Mouse (Mus musculus) layer of hippocampus, adult 18-20 months (tissue): ENCODE measurements at regions not wholly inside any gene's neighbourhood (a gene's known extent, or its start where the extent isn't known, plus 50 kb on each side); places are given as distances from the start of the nearest gene placed in this dataset.

Experiments used
- DNase-seq, 2 experiments: peaks; one replicate each; pipeline ENCODE4 v3.0.0; 2022; ENCODE audit warnings: low spot score in 2 of 2

DNA sequence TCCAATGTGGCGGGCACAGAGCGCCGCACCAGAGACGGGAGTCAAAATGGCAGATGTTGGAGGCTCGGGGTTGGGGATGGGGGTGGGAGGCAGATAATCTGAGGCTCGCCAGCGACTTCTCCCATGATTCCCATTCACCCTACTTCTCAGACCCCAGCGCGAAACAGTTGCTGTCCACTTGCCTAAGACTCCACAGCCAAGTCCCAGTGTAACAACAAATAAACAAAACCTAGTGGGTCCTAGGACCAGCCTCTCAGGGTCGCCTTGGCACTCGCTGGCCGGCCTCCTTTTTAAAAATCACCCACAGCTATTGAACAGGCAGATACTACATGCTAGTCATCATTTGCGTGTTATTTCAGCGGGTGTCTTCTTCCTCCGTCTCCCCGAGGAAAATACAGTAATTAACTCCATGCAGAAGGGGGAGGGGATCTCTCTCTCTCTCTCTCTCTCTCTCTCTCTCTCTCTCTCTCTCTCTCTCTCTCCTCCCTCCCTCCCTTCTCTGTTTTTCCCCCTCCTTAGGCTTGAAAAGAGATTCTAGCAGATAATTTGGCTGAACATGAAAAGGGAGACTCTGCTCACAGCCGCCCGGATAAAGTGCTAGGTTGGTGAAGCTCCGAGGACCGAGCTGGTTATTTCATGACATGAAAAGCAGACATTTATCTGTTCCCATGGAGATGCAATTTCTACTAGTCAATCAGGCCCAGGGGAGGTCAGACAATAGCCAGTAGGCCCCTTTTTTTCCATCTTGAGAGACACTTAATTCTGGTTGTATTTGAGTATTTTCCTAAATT is 71.9 kb upstream of the Zfp217 start:
- no peak for DNase-seq

DNA sequence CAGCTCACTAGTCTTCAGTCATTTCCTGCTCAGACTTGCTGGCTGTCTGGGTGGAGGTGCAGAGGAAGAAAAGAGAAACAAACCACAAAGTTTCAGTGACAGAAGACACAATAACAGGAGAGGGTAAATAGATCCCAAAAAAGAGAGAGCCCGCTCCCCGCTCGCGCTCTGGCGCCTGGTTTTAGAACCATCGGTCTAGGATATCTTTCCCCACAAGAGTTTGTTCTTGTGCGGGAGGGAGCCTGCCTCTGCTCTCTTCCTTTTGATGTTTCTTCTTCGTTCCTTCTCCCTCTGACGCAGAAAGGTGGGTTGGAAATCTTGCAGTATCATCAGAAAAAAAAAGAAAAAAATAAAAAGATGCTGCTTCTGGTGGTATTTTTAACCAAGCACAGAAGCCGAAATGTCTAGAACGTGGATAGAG is 71.3 kb upstream of the Zfp217 start:
- DNase-seq, result no peak

DNA sequence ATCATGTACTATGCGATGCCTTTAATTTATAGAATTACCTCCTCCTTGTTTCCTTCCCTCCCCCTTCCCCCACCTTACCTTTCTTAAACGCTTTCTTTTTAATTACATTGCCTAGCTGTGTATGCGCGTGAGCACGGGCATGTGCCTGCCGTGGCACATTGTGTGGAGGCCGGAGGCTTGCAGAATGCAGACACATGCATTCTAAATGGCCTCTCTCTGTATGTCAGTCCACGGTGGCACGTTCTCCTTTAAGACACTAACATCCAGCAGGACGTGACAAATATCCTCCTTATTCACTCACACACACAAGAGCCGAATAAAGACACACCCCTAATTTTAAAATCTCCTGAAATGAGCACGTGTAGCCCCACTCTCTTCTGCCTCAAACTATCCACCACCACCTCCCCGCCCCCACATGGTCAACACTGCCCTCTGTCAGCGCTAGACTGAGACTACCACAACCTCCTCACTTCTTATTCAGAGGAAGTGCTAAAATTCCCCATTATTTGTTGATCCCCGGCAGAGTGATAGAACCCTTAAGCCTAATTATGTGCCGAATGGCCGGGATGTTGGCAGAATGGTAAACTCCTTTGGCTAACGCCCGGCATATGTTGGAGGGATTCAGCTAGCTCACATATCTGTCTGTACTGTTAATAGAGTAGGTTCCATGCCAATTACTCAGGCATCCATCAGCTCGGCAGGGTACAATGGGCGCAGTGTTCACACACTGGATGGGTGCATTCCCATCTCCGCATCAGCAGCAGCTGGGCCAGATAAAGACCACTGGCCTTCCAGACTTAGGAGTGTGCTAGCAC is 70.5 kb upstream of the Zfp217 start:
- peak in 1 of 2 experiments; percentile 31 for DNase-seq

DNA sequence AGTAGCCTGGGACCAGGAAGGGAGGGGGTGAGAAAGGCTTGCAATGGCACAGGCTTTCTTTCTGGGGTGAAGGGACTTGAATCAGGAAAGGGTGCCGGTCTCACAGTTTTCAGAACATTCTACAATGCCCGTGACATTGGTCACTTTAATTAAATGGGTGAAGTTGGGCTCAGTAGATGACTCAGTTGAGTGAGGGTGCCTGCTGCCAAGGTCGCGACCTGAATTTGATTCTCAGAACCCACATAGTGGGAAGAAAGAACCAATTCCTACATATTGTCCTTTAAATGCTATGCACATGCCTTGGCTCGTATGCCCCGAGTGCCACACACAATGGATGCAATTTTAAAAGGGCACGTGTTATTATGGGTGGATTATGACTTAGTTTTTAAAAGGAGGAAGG is 68.4 kb upstream of the Zfp217 start:
- DNase-seq, result no peak

DNA sequence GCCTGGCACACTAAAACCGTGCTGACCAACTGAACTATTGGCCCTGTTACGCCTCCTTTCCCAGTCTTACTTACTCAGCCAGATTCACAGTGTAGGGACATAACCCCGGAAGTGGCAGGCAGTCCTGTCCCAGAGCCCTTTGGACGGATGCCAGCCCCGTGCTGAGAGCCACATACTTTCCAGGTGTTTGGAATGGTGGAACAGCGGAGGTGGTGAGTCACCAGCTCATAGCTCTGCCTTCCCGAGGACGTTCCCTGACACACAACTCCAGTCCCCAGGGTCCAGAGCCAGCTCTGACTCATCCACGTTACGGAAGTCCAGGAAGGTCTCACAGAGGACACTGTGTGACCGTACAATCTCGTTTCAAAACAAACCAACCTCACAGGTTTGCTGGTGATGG is 61.2 kb upstream of the Zfp217 start:
- DNase-seq, result no peak

DNA sequence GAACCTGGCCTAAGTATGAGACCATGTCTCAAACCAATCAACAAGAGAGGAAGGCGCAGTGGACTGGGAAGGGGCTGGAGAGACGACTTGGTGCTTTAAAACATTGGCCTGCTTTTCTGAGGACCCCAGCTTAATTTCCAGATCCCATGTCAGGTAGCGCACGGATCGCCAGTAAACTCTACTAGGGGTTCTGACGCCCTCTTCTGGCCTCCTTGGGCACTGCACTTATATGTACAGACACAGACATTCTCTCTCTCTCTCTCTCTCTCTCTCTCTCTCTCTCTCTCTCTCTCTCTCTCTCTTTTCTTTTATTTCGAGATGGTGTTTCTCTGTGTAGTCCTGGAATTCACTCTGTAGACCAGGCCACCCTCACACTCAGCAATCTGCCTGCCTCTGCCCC is 60.0 kb upstream of the Zfp217 start:
- no peak for DNase-seq

DNA sequence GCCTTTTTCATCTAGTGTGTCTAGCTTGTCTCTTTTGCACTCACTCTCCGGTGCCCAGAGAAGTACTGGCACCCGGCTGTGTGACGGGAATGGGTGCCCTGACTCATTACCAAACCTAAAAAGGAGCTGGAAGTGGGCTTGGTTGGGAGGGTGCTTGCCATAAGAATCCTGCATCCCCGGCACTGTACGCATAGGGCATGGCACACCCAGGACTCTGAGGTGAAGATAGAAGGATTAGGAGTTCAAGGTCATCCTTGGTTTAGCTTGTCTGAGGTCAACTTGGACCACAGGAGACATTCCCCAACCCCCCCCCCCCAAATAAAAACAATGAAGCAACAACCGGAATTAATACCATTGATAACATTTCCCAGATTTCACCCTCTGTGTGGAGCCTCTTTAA is 59.5 kb upstream of the Zfp217 start:
- DNase-seq, result no peak

DNA sequence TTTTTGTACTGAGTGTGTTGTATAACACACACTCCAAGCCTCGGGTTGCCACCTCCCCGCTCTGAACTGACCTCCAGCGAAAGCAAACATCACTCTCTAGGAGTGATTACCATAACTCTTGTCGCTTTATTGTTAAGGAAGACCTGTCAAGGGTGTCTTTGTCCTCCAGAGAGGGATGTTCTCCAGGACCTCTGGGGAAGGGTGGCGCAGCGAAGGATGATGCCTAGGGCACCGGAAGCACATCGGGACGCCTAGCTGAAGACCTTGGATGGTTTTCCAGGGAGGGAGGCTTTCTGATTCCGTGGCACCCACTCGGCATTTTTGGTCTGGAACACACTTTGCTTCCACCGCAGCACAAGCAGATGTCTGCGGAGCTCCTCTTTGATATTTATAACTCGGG is 59.0 kb upstream of the Zfp217 start:
- no peak for DNase-seq

DNA sequence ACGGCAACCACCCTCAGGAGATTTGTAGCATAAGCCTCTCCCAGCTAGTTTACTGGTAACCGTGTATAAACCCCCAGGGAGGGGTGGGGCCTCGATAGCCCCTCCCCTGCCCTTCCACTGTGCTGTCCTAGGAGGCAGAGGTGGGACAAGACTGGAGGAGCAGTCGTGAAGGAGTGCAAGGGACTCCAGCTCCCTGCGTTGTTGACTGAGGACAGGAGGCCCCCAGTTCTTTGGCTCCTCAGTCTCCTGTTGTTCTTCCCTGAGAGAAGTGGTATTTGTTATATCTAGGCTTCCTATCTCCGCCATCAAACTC is 58.5 kb upstream of the Zfp217 start:
- no peak for DNase-seq

DNA sequence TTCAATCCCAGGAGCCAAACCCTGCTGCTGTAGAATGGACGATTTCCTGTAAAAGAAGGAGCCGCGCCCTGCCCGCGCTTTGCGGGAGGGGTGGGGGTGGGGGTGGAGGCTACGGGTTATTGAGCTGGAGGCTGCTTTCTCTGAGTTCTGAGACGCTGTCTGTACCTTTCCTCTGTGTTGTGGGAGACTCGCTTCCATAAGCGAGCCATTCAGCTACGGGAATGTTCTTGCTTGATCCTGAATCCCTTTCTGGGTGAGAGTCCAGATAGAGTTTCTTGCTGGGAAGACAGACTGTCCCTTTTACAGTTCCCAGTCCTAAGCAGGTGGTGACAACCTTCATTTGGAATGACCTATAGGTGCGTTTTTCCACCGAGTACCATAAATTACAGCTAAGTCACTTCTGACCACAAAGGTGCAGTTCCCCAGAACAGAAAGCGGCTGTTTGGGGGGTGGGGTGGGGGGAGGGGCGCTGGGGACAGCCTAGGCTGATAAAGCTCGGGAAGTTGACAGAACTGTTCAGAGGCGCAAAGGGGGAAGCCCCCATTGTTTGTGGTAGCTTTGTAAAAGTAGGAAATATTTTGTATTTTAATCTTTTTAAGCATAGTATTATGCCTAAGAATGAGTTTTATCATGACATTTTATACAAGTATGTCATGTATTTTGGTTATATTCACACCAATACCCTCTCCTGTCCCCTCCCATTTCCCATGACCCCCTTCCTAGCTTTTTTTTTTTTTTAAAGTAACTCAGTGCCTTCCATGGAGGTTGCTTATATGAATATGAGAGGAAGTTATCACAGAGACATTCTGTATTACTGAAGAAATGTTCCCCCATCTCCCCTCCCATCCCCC is 57.9 kb upstream of the Zfp217 start:
- no peak for DNase-seq

DNA sequence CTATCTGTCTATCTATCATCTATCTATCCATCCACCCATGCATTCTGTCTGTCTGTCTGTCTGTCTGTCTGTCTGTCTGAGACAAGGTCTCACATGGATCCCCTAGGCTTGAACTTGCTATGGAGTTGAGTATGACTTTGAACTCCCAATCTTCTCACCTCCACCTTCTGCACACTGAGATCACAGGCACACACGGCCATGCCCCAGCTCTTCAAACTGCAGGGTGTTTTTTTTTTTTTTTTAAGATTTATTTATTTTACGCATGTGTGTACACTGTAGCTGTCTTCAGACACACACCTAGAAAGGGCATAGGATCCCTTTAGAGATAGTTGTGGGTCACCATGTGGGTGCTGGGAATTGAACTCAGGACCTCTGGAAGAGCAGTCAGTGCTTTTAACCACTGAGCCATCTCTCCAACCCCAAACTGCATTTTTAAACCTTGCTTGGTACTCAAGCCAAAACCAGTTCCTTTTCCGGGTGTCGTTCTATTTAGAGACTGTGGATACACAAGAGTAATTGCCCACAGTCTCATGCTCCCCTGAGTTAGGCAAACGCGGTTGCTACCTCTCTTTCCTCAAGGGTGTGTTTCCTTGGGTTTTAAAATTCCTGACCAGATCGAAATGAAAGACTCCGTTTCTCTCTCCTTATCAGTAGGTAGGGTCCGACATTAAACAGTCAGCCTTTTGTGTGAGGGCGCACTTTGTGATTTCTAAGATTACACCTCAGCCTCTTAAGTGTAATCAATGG is 57.0 kb upstream of the Zfp217 start:
- no peak for DNase-seq

DNA sequence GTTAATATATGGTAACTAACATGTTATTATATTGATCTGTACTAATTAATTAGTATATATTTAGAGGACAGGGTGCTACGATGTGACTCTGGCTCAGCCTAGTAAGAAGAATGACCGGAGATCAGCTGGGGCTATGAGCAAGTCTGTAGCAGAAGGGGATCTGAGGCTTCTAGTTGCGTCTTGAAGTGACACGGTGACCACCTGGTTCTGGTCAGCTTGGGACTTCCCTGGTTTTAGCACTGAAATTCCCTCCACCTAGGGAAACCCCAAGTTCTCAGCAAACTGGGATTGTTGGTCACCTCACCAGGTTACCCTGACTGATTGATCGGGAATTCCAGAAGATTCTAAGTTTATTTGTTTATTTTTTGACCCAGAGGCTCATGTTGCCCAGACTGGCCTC is 55.6 kb upstream of the Zfp217 start:
- DNase-seq, result no peak

DNA sequence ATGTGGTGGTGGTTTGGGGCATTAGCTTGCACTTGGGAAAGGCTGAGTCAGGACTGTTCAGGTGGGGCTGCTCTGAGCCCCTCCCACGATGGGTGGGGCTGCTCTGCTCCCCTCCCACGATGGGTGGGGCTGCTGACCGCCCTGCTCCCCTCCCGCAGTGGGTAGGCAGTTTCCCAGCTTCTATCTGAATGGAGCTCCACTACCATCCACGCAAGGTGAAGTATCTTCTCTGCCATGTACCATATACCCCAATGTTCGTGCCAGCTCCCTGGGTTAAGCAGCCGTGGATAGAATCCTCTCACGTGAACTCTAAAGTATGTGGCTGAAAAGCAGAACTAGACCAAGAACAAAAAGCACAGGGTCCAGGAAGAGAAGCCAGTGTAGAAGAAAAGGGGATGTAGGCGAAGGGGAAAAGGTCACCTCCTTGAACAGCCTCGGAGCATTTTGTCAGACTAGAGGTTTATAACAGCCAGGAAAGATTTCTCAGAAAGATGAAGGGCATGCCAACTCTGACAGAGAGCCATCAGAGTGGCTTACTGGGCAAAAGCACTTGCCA is 54.0 kb upstream of the Zfp217 start:
- no peak for DNase-seq
